Mouse (Mus musculus) A20 (cell line): ENCODE measurements around the gene A630076J17Rik.

Experiments used
- DNase-seq: peaks from one replicate; pipeline ENCODE4 v3.0.0-alpha.2; 2011; ENCODE audit warnings: low read depth, low spot score

Gene A630076J17Rik

DNA sequence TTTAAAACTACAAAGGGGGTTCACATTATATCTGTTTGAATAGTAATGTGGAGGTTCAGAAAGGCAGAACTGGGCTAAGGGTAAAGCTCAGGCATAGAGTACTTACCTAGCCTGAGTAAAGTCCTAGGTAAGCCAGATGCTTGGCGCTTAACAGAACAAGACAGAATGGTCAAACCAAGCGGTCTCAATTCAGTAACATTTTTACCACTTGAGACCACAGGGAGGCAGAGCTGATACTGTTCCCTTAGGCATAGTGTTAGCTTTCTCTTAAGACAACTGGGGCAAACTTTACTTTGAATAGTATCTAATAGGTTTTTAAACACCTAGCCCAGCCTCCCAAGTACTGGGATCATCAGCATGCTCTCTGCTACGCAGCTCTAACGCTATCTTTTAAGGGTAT, 45.6 kb downstream of the A630076J17Rik start:
- peak; percentile 13 for DNase-seq

DNA sequence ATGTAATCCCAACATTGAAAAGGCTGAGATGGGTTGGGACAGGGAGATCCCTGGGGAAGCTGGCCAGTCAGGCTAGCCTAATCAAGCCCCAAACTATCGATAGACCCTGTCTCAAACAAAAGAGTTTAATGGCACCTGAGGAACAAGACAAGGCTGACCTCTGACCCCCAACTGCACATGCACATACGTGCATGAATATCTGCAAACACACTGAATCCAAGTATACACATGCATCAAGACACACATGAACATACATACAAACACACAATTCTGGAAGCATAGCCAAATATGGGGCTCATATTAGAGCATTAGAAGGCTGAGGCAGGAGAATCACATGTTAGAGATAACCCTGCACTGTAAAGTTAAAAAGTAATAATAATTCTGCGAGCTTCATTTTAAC, 46.2 kb downstream of the A630076J17Rik start:
- DNase-seq = no peak

DNA sequence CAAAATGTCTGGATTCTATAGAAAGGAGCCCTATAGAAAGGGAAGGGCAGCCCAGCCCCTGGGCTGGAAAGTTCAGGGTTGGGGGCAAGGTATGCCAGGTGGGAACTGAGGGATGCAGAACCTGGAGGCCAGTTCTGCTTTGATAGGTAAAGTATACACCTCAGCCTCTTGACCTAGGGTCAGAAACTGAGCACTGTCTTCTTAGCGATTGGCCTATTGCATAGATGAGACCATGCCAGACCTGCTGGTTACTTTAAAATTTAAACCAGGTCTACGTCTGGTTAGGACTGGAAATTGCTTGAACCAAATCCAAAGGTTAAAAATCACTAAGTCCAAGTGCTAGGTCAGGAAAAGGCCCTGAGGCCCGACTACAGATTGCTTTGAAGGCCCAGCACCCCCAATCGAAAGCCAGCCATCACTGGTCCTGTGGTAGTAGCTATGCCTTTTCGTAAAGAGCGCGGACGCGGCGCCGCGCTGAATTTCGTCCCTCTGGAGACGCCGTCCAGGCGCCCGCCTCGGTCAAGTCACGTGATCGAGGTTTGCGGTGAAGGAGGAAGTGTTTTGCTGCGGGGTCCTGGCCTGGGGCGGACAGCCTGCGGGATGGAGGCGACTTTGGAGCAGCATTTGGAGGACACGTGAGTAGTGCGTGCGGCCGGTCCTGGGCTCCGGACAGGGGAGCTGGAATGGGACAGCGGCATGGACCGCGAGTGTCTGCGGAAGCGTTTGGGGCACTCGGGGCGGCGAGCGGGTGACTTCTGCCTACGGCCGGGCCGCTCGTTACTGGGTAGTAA, 48.3 kb downstream of the A630076J17Rik start, which contains the start of gene Lamtor5:
Lamtor5 (plus strand) TSS at position 380 of the 791 bp plus-strand sequence.
- peak; percentile 92 for DNase-seq
